Mouse (Mus musculus): ENCODE results near the gene Ncor2.

- no peak for TF ChIP-seq ZC3H11A (IDR thresholded peaks at IDR 0.05; ENCODE audit: borderline replicate concordance, low read depth, low read length)
- TF ChIP-seq CHD2 (IDR thresholded peaks at IDR 0.05; ENCODE audit: low read depth, low read length): no peak
- TF ChIP-seq HCFC1 (IDR thresholded peaks at IDR 0.05; ENCODE audit: borderline replicate concordance, insufficient read depth, low read length): no peak
Observed at GRCm38 (mm10) chr5:125095525-125096175, 83.4 kb downstream of the Ncor2 start.
